Mouse (Mus musculus) cerebellum, adult 11-12 months (tissue): Measurements from ENCODE around the gene Sfn.
A peak's percentile ranks its signal among the peaks of the same experiment; 100 is the strongest.

Source experiments
- DNase-seq: peaks from one replicate; pipeline ENCODE4 v3.0.0; 2022

Gene Sfn

DNA sequence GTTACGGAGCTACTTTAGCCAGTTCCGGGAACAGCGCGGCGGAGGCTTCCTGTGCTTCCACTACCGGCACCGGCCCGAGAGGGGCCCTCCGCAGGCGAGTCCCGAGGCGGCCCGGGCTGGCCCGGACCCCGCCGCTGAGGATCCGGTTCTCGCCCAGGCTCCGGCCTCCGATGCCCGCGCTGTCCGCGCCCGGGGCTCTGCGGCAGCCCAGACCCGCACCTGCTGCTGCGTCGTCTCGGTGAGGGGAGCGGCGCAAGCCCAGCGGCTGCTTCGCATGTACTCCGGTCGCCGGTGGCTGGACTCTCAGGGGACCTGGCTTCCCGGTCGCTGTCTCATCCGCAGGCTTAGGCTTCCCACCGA, 27.1 kb downstream of the Sfn start:
- DNase-seq: no peak

DNA sequence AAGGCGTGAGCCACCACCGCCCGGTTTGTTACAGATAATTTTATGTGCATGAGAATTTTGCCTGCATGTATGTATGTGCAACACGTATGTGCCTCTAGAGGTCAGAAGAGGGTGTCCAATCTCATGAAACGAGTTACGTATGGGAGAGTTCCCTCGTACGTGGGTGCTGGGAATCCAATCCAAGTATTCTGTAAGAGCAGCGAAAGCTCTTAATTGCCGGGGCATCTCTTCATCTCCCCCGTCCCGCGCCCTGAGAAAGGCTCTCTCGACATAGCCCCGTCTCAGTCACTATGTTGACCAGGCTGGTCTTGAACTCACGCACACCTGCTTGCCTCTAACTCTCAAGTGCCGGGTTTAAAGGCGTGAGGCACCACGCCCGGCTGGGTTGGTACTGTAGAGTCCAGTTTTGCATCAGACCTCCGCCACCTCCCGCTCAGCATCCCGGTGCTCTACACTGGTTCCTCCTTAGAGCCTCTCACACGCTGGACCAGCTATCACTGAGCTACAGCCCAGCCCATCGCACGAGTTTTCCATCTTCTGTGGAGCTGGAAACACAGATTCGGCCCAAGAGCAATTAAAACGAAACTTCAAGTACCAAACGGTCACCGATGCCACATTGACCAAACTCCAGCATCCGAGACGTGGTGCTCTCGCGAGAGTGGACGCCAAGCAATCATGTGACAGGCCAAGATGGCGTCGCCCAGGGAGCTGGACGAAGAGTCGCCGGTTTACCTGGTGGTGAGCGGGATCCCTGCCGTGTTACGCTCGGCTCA, 27.7 kb downstream of the Sfn start, which contains the start of gene Gpatch3:
Gene Gpatch3 (plus strand): TSS at position 676 of the 773 bp plus-strand sequence.
- DNase-seq: peak; percentile 89

DNA sequence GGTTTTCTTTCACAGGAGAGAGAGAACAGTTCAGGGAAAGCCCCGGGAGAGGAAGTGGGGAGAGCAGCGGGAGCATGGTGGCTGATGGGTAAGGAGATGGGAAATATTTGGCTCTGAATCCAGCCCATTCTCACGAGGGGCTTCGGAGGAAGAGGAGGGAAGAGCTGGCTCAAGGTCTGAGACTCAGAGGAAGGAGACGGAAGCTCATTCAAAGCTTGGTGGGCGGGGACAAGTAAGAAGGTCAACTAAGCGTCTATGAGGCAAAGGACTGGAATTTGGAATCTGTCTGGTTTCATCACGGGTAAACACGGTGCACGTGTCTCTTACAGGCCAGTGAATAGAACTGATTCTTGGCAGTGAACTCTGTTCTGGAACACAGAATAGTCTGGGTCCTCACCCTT, 31.9 kb downstream of the Sfn start:
- no peak for DNase-seq

DNA sequence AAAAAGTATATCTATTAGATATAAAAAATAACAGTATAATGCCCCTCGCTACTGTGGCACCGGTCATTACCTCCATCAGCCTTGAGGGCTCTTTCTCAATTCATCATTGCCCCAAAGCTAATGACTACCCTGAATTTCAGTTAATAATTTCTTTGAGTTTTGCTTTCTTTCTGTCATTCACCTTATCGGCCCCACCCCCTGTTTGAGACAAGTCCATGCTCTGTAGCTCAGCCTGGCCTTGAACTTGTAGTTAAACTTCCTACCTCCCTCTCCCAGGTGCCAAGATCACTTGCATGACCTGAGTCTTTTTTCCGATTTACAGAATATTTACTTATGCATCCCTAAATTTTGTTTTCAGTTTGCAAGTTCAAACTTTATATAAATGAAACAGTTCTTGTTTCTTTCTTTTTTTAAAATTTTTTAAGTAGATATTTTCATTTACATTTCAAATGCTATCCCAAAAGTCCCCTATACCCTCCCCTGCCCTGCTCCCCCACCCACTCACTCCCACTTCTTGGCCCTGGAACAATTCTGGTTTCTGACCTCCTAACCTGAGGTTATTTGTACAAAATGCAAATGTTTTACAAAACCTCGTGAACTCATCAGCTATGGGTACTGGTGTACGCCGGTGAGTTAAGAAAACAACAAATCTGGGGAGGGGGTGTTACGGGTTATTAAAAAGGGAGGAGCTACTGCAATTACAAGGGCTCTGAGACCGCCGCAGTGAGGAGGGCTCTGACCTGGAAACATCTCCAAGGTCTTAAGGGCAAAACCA, 32.5 kb downstream of the Sfn start:
- DNase-seq: no peak

DNA sequence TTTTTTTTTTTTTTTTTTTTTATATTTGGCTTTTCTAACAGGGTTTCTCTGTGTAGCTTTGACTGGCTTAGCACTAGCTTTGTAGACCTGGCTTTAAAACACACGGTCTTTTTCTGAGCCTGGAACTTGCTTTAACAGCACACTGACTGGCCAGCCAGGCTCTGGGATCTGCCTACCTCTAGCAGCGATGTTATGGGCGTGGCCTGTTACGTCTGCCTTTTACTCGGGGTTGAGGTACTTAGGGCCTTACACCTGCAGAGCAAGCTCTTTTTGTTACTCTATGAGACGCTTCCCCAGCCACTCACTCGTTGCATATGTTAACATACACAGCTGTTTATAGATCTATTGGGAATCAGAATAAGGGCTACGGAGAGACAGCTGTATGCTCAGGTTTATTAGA, 34.7 kb downstream of the Sfn start:
- DNase-seq: no peak

DNA sequence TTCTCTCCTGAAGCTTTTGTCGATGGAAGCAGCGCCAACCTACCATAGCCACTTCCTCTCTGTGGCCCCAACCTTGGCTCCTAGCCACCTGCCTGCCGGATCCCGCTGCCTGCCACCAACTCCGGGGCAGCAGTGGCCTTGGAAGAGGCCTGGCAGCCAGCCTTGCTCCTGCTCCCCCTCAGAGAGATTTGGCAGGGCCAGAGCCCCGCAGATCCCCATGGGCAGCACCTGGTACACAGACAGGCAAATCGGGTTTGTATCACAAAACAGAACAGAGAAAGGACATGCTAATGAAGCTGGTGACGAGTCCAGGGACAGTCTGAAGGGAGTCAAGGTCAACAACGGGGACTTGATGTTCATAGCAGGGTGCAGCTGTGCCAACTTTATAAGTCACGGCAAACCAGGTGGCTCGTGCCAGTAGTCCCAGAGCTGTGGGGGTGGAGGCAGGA, 38.8 kb downstream of the Sfn start:
- DNase-seq: peak; percentile 92

DNA sequence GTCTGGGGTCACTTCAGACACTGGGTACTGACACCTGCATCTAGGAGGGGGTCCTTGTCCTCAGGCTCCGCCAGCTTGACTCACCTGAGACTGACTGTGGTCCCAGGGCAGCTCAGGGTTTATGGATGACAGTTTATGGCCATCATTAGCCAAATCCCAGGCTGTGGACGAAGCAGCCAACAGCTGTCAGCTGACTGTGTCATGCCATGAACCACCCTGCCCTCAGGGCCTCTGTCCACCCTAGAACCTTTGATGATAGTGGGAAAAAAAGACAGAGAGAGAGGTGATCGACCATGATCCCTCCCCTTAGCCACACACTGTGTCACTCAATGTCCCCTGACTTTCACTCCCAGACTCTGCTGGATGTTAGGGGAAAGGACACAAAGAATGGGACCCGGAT, 40.3 kb downstream of the Sfn start:
- no peak for DNase-seq

DNA sequence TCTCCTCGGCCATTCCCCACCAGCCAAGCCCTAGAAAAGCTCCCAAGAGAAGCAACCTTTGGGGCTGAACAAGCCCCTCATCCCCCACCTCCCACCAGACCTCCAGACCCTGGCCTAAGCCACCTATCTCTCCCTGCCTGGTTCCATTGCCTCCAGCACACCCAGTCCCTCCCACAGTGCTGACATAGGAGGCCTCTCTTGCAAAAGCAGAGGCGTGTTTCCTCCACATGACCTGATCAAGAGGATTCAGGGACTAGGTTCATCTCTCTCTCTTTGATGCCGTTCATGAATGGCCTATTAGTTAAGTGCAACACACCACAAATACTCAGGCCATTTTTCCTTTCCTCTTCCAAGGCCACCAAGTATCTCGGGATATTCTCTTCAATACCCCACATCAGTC, 42.1 kb downstream of the Sfn start:
- no peak for DNase-seq

DNA sequence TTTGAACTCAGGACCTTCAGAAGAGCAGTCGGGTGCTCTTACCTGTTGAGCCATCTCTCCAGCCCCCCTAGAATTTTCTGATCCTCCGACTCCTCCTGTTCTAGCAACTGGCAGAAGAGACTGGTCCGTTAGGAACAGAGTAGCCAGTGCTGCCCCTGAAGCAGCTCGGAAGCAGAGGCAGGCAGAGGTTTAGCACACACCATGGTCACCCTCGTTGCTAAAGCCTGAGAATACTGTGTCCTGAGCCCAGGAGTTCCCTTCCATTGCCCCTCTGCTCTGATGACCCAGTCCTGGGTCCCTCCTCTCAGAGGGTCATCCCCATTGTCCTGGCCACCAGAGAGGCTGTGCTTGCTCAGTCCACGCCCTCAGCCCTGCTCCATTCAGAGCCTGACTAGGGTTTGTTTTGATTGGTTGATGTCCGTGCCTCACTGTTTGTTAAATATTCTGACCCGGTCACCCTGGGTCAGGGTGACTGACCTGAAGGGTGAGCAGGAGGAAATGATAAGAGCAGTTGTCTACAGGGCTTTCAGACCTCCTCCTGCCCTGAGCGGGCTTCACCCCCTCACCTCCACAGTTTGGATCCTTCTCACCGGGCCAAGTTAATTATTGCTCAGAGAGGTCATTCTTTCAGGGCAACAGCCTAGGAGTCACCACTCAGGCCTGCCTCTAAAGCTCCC, 44.8 kb downstream of the Sfn start:
- DNase-seq: no peak

DNA sequence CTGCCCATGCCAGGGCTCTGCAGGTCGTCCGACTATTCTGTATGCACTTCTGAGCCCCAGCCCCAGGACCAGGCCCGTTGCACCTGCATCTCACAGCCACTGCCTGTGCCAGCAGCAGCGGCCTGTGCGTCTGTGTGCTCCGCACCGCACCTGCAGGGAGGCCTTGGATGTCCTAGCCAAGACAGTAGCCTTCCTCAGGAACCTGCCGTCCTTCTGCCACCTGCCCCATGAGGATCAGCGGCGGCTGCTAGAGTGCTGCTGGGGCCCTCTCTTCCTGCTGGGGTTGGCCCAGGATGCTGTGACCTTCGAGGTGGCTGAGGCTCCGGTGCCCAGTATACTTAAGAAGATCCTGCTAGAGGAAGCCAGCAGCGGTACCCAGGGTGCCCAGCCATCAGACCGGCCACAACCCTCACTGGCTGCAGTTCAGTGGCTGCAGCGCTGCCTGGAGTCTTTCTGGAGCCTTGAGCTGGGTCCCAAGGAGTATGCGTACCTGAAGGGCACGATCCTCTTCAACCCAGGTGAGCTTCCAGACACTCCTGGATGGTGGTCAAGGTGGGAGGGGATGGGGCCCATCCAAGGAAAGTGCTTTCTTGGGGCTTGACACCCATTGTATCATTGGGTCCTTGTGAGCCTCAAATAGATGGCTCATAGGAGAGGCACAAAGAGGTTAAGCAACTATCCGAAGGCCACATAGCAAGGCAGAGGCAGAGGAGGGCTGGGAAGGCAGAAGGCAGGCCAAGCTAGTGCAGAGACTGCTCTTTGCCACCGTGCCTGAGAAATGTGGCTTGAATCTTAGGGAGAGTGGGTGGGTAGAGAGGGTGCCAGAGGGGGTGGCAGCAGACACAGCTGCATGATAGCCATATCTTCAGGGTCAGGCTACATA, 48.3 kb downstream of the Sfn start:
- DNase-seq: peak; percentile 44

DNA sequence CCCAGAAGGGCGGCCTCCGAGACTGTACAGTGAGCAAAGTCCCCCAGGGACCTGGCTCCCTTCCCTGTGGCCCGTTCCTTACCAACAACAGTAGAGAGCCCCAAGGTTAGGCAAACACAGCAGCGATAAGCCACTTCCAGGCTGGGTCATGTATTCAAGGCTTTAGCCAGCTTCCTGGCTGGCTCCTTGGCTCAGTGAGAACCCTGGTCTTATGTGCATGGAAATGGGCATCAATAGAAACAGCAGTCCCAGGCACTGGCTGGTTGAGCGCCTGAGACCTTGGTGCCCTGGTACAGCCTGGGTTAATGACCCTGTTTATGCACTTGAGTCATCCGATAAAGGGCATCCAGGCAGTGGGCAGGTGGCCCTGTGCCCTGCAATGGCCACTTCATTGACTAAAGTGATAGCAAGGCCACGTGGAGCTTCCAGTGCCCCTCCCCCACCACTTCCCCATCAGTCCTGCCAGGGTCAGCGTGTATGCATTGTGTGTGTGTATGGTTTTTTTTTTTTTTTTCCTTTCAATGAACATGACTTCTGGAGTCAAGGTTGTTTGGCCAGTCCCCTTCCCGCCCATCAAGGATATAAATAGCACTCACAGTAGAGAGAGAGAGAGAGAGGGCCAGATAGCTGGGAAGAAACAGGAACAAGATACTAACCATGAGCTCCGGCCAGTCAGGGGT, 49.1 kb downstream of the Sfn start, which contains the start of gene Nr0b2:
Gene Nr0b2 (plus strand): TSS at position 609 of the 680 bp plus-strand sequence.
- DNase-seq: peak; percentile 32

DNA sequence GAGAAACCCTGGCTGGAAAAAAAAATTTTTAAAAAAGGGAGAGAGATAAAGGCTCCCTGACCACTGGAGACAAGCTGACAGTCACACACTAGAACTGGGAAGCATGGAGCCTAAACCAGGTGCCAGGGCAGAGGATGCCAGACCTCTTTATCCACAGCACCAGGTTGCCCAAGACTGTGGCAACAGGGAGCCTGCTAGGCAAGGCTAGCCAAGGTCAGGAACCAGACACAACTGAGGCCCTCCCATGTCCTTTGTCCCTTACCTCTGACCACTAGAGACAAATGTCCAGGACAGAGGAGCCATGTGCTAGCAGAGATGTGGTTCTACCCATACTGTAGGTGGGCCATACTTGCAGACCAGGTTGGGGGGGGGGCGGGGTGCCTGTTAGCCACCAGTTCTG, 49.9 kb downstream of the Sfn start:
- DNase-seq: no peak
